Mouse (Mus musculus) midbrain, embryonic 10.5 days (tissue): ENCODE results near the gene Trim2. TPM values are rescaled to one million over a fixed set of nuclear protein-coding genes. Genes with fewer than 3 reads are reported as not detected.

Source experiments
- DNase-seq: peaks from one replicate; pipeline ENCODE4 v3.0.0-alpha.2; 2017; ENCODE audit warnings: low spot score
- H3K27ac ChIP-seq: fragments of 300-500 bp; sonication (generic); replicated peaks from 2 replicates; pipeline ENCODE4 v1.5.1; 2016; ENCODE audit warnings: mild to moderate bottlenecking
- H3K27me3 ChIP-seq: fragments of 300-500 bp; sonication (generic); 2 replicates; pipeline ENCODE4 v1.6.1; 2016; ENCODE audit warnings: low read depth, mild to moderate bottlenecking; ENCODE audit not compliant: poor library complexity, severe bottlenecking
- H3K36me3 ChIP-seq: fragments of 300-500 bp; sonication (generic); 2 replicates; pipeline ENCODE4 v1.6.1; 2016; ENCODE audit warnings: mild to moderate bottlenecking, moderate library complexity
- H3K4me1 ChIP-seq: fragments of 300-500 bp; sonication (generic); 2 replicates; pipeline ENCODE4 v1.6.1; 2016
- H3K4me3 ChIP-seq: fragments of 300-500 bp; sonication (generic); 2 replicates; pipeline ENCODE4 v1.5.1; 2016; ENCODE audit warnings: mild to moderate bottlenecking, moderate library complexity
- H3K9me3 ChIP-seq: fragments of 300-500 bp; sonication (generic); replicated peaks from 2 replicates; pipeline ENCODE4 v1.6.1; 2016; ENCODE audit warnings: mild to moderate bottlenecking
- WGBS: fragments of 180-500 bp; shearing (Covaris S2); methylation state at CpG from one replicate; pipeline ENCODE4 v1.1.7; 2016; 5-methylcytosine and 5-hydroxymethylcytosine counted together
- polyA plus RNA-seq: library from polyadenylated mRNA; unstranded; fragments of >200 nt; fragmentation: Nextera tagmentation; extraction: Ambion mirVana; gene quantifications from 2 replicates; pipeline ENCODE4 v1.2.1, GENCODE M21; 2016

The Trim2 gene
- polyA plus RNA-seq, 1 experiment from 2014 or later, result 81.7 TPM

- no peak overlapping the region for H3K27ac ChIP-seq
- H3K9me3 ChIP-seq, result no peaks in the 10 kb centered on the region
- peaks cover 53% of the 10 kb centered on the region for H3K36me3 ChIP-seq
- no peaks in the 10 kb centered on the region for H3K27me3 ChIP-seq
- DNase-seq, result no peak
- 77% methylated on average over 2 of the region's 2 CpGs for WGBS
- H3K4me3 ChIP-seq, result no peak overlapping the region
- peaks cover 36% of the 10 kb centered on the region for H3K4me1 ChIP-seq
These were observed 126.4 kb downstream of the Trim2 start for GRCm38 (mm10) chr3:84180304-84180703.

- Histone ChIP-seq H3K4me1 (peaks cover 36% of the 10 kb centered on the region), H3K9me3 (no peaks in the 10 kb centered on the region), H3K36me3 (peaks cover 49% of the 10 kb centered on the region), H3K4me3 (no peak overlapping the region), H3K27me3 (no peaks in the 10 kb centered on the region), H3K27ac (no peak overlapping the region)
- 90% methylated on average over 2 of the region's 2 CpGs for WGBS
- no peak for DNase-seq
These were observed 128.8 kb downstream of the Trim2 start for GRCm38 (mm10) chr3:84177834-84178233.

DNA sequence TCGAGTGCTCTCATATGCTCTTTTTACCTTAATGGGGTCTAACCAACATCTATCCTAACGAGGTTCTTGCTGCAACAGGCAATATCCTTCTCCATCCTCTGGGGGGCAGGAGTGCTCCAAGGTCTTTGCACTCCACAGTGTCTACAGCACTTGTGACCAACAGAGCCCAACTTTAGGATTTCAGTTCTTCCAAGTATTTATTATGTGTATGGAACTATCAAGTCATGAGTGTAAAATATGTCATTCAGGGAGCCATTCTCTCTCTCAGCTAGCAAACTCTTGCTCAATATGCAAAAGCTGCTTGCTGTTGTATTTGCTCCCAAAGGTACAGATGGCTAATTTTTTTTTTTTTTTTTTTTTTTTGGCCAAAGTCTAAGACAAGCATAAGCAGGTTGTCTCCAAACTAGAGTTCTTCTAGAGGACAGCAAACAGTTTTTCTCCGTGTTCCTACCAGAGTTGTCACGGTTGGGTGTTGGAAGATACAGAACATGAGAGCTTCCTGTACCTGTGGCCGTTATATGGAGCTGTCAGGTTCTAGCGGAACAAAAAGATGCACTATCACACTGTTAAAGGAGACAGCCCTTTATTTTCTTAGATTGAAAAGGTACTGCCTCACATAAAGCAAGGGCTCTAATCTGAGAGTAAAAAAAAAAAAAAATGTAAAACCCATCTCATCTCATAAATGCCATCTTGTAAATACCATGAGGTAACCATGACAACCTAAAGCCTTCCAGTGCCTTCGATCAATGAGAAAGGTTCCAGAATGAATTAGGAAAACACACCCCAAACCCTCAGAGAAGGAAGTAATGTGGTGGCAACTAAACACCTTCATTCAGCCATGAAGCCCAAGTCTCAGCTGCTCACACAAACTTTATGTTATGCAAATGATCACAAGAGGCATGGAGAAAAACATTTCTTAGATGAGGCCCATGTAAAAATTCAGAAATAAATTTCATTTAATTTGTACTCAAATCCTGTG lies 131.1 kb downstream of the Trim2 start:
- DNase-seq, result peak; percentile 67

GRCm38 (mm10) chr3:84173581-84174154 lies 133.0 kb downstream of the Trim2 start, which contains the start of gene Gm6525:
Gm6525 (plus strand) TSS chr3:84174104.
- Histone ChIP-seq H3K4me1 (peaks cover 18% of the 10 kb centered on the region), H3K9me3 (no peaks in the 10 kb centered on the region), H3K4me3 (no peak within 1 kb of the TSS), H3K36me3 (peaks cover 82% of the 10 kb centered on the region), H3K27ac (no peak within 1 kb of the TSS), H3K27me3 (no peaks in the 10 kb centered on the region)
- no peak for DNase-seq
- WGBS, result 86% methylated on average over 11 of the region's 11 CpGs

More for the DNA sequence above, 131.1 kb downstream of the Trim2 start:
- Histone ChIP-seq H3K4me1 (peaks cover 22% of the 10 kb centered on the region), H3K36me3 (peaks cover 71% of the 10 kb centered on the region), H3K9me3 (no peaks in the 10 kb centered on the region), H3K4me3 (no peak overlapping the region), H3K27ac (no peak overlapping the region), H3K27me3 (no peaks in the 10 kb centered on the region)
- 51% methylated on average over 7 of the region's 7 CpGs for WGBS

GRCm38 (mm10) chr3:84172406-84172805 lies 134.3 kb downstream of the Trim2 start:
- H3K4me3 ChIP-seq, result no peak overlapping the region
- H3K36me3 ChIP-seq, result peaks cover 82% of the 10 kb centered on the region
- no peaks in the 10 kb centered on the region for H3K27me3 ChIP-seq
- no peaks in the 10 kb centered on the region for H3K9me3 ChIP-seq
- 52% methylated on average over 11 of the region's 11 CpGs for WGBS
- H3K4me1 ChIP-seq, result peaks cover 18% of the 10 kb centered on the region
- DNase-seq, result no peak
- no peak overlapping the region for H3K27ac ChIP-seq

DNA sequence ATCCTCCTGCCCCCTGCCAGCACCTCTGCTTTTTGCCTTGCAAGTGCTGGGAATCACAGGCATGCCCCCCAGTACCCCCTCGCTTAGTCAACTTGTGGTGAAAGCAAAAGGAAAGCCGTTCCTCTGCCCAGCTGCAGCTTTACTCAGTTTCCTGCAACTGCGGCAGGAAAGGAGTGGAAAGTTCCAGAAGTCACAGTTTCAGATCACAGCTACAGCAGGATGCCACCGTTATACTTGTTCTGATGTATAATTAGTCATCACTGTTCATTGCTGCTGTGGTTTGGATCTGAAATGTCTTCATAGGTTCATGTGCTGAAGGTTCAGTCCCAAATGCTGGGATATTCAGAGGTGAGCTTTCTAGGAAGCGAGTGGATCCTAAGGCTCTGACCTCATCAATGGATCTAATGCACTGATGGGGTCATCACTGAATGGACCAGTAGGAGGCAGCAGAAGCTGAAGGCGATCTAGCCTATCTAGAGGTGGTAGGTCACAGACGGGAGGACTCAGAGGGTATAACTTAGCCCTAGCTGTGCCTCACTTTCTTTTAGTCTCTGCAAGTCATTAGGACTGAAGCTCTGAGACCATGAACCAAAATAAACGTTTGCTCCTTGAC lies 137.2 kb downstream of the Trim2 start:
- H3K4me1 ChIP-seq, result peaks cover 3% of the 10 kb centered on the region; the same call in 1 of the 2 replicates
- H3K27me3 ChIP-seq, result no peaks in the 10 kb centered on the region
- H3K9me3 ChIP-seq, result no peaks in the 10 kb centered on the region
- no peak overlapping the region for H3K4me3 ChIP-seq
- peaks cover 95% of the 10 kb centered on the region for H3K36me3 ChIP-seq
- DNase-seq, result no peak
- WGBS, result 73% methylated on average over 8 of the region's 8 CpGs
- no peak overlapping the region for H3K27ac ChIP-seq

DNA sequence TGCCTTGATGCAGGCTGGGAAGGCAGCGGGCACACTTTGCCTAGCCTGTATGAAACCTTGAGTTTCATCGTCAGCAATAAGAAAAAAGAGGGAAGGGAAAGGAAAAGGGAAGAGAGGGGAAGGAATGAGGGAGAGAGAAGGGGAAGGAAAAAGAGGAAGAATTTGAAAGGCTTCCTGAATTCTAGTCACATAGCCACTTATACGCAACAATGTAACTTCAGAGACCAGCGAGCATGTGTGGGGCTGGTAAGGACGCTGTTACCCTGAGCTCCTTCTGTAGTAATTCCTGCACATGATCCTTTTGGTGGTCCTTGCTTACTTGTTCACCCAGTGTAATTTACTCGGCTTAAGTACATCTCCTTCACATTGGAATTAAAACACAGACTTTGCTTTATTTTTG lies 137.7 kb downstream of the Trim2 start:
- Histone ChIP-seq H3K4me3 (no peak overlapping the region), H3K36me3 (peaks cover 96% of the 10 kb centered on the region), H3K4me1 (peaks cover 3% of the 10 kb centered on the region; the same call in 1 of the 2 replicates), H3K27me3 (no peaks in the 10 kb centered on the region), H3K9me3 (no peaks in the 10 kb centered on the region), H3K27ac (no peak overlapping the region)
- WGBS, result 92% methylated on average over 6 of the region's 6 CpGs
- DNase-seq, result no peak

DNA sequence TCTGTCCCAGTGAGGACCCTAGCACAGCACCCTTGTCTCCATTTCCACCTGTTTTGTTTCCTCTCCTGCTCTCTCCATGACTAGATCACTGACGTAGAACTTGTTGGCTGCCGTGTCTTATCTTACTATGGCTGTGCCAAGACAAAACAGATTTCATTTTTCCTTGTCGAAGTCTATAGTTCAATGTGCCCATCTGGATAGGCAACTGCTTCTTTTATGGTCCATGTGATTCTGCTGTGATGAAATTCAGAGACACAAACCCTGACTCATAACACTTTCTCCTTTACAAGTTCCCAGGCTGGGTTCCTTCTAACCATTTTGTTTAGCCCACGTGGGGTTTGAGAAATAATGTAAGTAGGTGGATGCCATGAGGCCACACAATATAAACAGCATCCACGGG lies 140.6 kb downstream of the Trim2 start:
- WGBS, result 93% methylated on average over 5 of the region's 5 CpGs
- Histone ChIP-seq H3K9me3 (no peaks in the 10 kb centered on the region), H3K4me3 (no peak overlapping the region), H3K27me3 (no peaks in the 10 kb centered on the region), H3K4me1 (no peaks in the 10 kb centered on the region), H3K27ac (no peak overlapping the region), H3K36me3 (peaks cover 89% of the 10 kb centered on the region)
- no peak for DNase-seq

DNA sequence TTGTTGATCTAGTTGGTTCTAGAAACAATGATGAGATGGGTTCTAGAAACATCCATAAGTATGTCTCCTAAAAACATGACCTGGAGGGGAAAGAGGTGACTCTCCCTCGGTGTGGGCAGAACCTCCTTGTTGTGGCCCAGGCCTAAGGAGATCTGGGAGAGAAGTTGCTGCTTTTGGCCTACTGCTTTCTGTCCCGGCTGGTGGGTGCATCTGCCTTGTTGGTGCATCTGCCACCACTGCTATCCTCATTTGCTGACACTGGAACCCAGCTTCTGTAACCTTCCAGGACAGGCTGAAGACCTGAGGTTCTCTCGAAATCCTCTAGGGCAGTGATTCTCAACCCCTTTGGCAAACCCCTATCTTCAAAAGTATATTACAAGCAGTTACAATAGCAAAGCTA lies 141.3 kb downstream of the Trim2 start:
- no peak for DNase-seq
- Histone ChIP-seq H3K27ac (no peak overlapping the region), H3K4me1 (no peaks in the 10 kb centered on the region), H3K27me3 (no peaks in the 10 kb centered on the region), H3K4me3 (no peak overlapping the region), H3K36me3 (peaks cover 88% of the 10 kb centered on the region), H3K9me3 (no peaks in the 10 kb centered on the region)
- 89% methylated on average over 3 of the region's 3 CpGs for WGBS

DNA sequence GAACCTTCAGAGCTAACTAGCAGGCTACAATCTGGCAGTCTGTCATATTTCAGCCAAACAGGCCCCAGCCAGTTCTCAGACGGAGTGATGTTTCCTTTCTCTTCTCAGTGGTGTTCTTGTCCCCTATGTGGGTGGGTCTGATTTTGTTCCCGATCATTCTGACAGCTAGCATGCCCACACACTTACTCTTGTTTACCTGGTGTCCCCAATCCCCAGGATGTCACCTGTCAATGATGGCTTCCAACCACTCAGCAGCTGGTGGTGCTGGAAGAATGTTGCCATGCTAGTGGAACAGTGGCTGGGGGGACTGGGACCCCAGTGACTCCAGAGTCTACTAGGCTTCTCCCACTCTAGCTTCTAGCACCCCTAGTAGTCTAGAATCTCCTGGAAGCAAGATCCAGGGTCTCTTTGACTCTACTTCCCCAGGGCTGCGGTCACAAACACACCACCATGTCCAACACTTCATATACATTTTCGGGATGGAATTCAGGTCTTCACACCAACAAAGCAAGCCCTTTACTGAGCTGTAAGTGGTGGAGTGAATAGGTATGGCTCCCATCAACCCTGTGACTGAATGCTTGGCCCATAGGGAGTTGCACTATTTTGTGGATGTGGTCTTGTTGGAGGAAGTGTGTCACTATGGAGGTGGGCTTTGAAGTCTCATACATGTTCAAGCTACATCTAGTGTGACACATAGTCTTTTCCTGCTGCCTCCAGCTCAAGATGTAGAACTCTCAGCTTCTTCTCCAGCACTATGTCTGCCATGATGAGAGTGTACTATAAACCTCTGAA lies 148.9 kb downstream of the Trim2 start:
- peaks cover 40% of the 10 kb centered on the region for H3K36me3 ChIP-seq
- no peak for DNase-seq
- H3K4me1 ChIP-seq, result peaks cover 14% of the 10 kb centered on the region
- H3K27me3 ChIP-seq, result no peaks in the 10 kb centered on the region
- no peak overlapping the region for H3K27ac ChIP-seq
- H3K4me3 ChIP-seq, result no peak overlapping the region
- 84% methylated on average over 4 of the region's 4 CpGs for WGBS
- no peaks in the 10 kb centered on the region for H3K9me3 ChIP-seq

- no peak overlapping the region for H3K27ac ChIP-seq
- DNase-seq, result no peak
- WGBS, result 62% methylated on average over 4 of the region's 4 CpGs
These were observed 149.7 kb downstream of the Trim2 start for GRCm38 (mm10) chr3:84157011-84157410.

GRCm38 (mm10) chr3:84156105-84156504 lies 150.6 kb downstream of the Trim2 start:
- Histone ChIP-seq H3K27me3 (no peaks in the 10 kb centered on the region), H3K36me3 (peaks cover 25% of the 10 kb centered on the region), H3K4me1 (peaks cover 14% of the 10 kb centered on the region), H3K4me3 (peak overlapping the region; percentile 56; the same call in 1 of the 2 replicates), H3K9me3 (no peaks in the 10 kb centered on the region), H3K27ac (peak overlapping the region; percentile 90; the same call in 1 of the 2 replicates)
- 54% methylated on average over 6 of the region's 6 CpGs for WGBS
- no peak for DNase-seq

More at GRCm38 (mm10) chr3:84157011-84157410, 149.7 kb downstream of the Trim2 start:
- H3K36me3 ChIP-seq, result peaks cover 33% of the 10 kb centered on the region
- H3K4me1 ChIP-seq, result peaks cover 14% of the 10 kb centered on the region
- no peaks in the 10 kb centered on the region for H3K27me3 ChIP-seq
- H3K9me3 ChIP-seq, result no peaks in the 10 kb centered on the region
- H3K4me3 ChIP-seq, result no peak overlapping the region
